Mouse (Mus musculus) thymus, adult 2 months (tissue): ENCODE measurements around the gene Akt1s1.

ENCODE experiments used
- CTCF ChIP-seq: fragments of 200-500 bp; IDR thresholded peaks from 2 replicates; pipeline ENCODE4 v1.5.1; 2012; ENCODE audit warnings: mild to moderate bottlenecking, control low read depth, low read length, moderate library complexity, borderline replicate concordance; ENCODE audit not compliant: control insufficient read depth, poor library complexity, insufficient read depth; ENCODE audit errors: extremely low read depth
- POLR2A ChIP-seq: fragments of 200-500 bp; IDR thresholded peaks from 2 replicates; pipeline ENCODE4 v1.6.1; 2012; ENCODE audit warnings: mild to moderate bottlenecking, low read length, control low read depth, moderate library complexity; ENCODE audit not compliant: control insufficient read depth, poor library complexity, insufficient read depth; ENCODE audit errors: extremely low read depth

DNA sequence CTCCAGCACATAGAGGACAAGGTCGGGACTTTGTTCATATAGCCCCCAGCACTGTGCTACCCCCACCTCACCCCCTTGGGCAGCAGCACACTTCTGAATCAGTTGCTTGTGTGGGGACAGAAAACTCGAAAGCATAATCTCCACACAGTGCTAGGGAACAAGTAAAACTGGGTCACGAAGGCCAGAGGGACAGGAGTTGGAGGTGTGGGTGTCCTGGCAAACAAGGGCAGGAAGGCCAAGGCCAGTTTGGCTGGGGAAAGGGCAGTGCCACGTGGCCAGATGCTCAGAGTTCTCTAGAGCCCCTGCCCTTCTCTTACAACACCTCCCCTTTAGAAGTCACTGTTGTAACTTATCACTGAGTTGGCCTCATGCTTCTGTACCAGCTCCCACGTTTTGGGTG, 28.9 kb upstream of the Akt1s1 start:
- TF ChIP-seq POLR2A (no peak), CTCF (no peak)
